20 mouse cellular contexts compared by ENCODE assay signal in genomic region chr6:98620886-98621285, GRCm38 (mm10).
A peak's percentile ranks its signal among the peaks of the same experiment; 100 is the strongest.
DNase-seq lines count a peak whose midpoint lies in the region; ATAC-seq lines count a peak whose summit lies in the region.
"Had no signal": no experiment of that assay in that cellular context is flagged by ENCODE, and none has a peak within 500 bp of the region (broad histone marks: within the 10 kb centered on the region; RNA-seq: fewer than 3 reads in every experiment).

No protein-coding gene starts in this region.

- no peak overlapping the region for H3K9ac ChIP-seq in midbrain, embryonic 11.5 days (ENCODE audit: low read length)
- no peak overlapping the region for H3K9ac ChIP-seq in midbrain, embryonic 16.5 days (ENCODE audit: low read depth, low read length)
- H3K9ac ChIP-seq: forebrain, embryonic 13.5 days; hindbrain, embryonic 12.5 days; hindbrain, embryonic 15.5 days had no signal

- intact Hi-C loops in left cerebral cortex, postnatal 14 days (cut with DNase I): no loop called here

- peak; percentile 37 for DNase-seq in midbrain, embryonic 11.5 days (ENCODE audit: low spot score, missing footprints)
- DNase-seq in lung, postnatal 14 days: peak; percentile 33
- peak; percentile 29 to 36 for DNase-seq in lung, postnatal 4 days
- DNase-seq in adrenal gland, postnatal 4 days (ENCODE audit: low spot score in 2 of 2): no peak
- no peak for DNase-seq in left cerebral cortex, postnatal 14 days (ENCODE audit: low spot score in 2 of 2)
- DNase-seq: adrenal gland, adult 8-10 months; adrenal gland, postnatal 25 days; cerebellum, adult 18-20 months; cerebellum, adult 9-10 months; cerebellum, postnatal 14 days; gastrocnemius, postnatal 14 days; heart, adult 11 months had no signal

- no peak overlapping the region for H3K4me3 ChIP-seq in midbrain, embryonic 11.5 days (ENCODE audit: low read depth, low read length)
- H3K4me3 ChIP-seq in midbrain, embryonic 16.5 days (ENCODE audit: low read depth, low read length): no peak overlapping the region
- H3K4me3 ChIP-seq: forebrain, embryonic 10.5 days; forebrain, embryonic 13.5 days; hindbrain, embryonic 12.5 days; hindbrain, embryonic 15.5 days had no signal

- no peak overlapping the region for H3K4me2 ChIP-seq in midbrain, embryonic 11.5 days
- no peak overlapping the region for H3K4me2 ChIP-seq in midbrain, embryonic 16.5 days (ENCODE audit: low read length)
- H3K4me2 ChIP-seq: forebrain, embryonic 13.5 days; heart, embryonic 11.5 days; hindbrain, embryonic 12.5 days; hindbrain, embryonic 15.5 days had no signal

- no peaks in the 10 kb centered on the region for H3K36me3 ChIP-seq in midbrain, embryonic 11.5 days (ENCODE audit: control insufficient read depth, insufficient read depth, low read length)
- no peaks in the 10 kb centered on the region for H3K36me3 ChIP-seq in midbrain, embryonic 16.5 days (ENCODE audit: control insufficient read depth, insufficient read depth, low read length)
- H3K36me3 ChIP-seq: forebrain, embryonic 10.5 days; hindbrain, embryonic 12.5 days; hindbrain, embryonic 15.5 days had no signal

- H3K27ac ChIP-seq in midbrain, embryonic 11.5 days (ENCODE audit: low read depth, low read length): no peak overlapping the region
- H3K27ac ChIP-seq in midbrain, embryonic 16.5 days (ENCODE audit: low read length): no peak overlapping the region
- H3K27ac ChIP-seq: forebrain, embryonic 10.5 days; forebrain, embryonic 13.5 days; hindbrain, embryonic 12.5 days; hindbrain, embryonic 15.5 days had no signal

- H3K9me3 ChIP-seq in midbrain, embryonic 11.5 days (ENCODE audit: control insufficient read depth, low read length): no peaks in the 10 kb centered on the region
- H3K9me3 ChIP-seq in midbrain, embryonic 16.5 days (replicated peaks; ENCODE audit: control insufficient read depth, low read length, poor library complexity, severe bottlenecking): no peaks in the 10 kb centered on the region
- H3K9me3 ChIP-seq: forebrain, embryonic 10.5 days; forebrain, embryonic 13.5 days; hindbrain, embryonic 12.5 days; hindbrain, embryonic 15.5 days had no signal

- ATAC-seq in midbrain, embryonic 11.5 days (ENCODE audit: low FRiP score): no peak
- ATAC-seq in midbrain, embryonic 16.5 days: no peak
- ATAC-seq: activated CD4-positive, CD25-positive, alpha-beta regulatory T cell, adult 4 months; forebrain, embryonic 13.5 days; forebrain, embryonic 16.5 days had no signal

- WGBS in midbrain, embryonic 11.5 days: 83% methylated on average over 3 of the region's 3 CpGs
- 82% methylated on average over 3 of the region's 3 CpGs for WGBS in midbrain, embryonic 16.5 days

- H3K4me1 ChIP-seq in midbrain, embryonic 11.5 days (ENCODE audit: control insufficient read depth, insufficient read depth, low read length): no peaks in the 10 kb centered on the region
- peaks cover 3% of the 10 kb centered on the region for H3K4me1 ChIP-seq in midbrain, embryonic 16.5 days (ENCODE audit: control insufficient read depth, insufficient read depth, low read length)
- H3K4me1 ChIP-seq: hindbrain, embryonic 12.5 days; hindbrain, embryonic 15.5 days had no signal

- H3K27me3 ChIP-seq in midbrain, embryonic 11.5 days (ENCODE audit: control insufficient read depth, insufficient read depth, low read length): no peaks in the 10 kb centered on the region
- no peaks in the 10 kb centered on the region for H3K27me3 ChIP-seq in midbrain, embryonic 16.5 days (ENCODE audit: control insufficient read depth, insufficient read depth, low read depth, low read length)
- H3K27me3 ChIP-seq: forebrain, embryonic 13.5 days; hindbrain, embryonic 12.5 days had no signal

Comparison
In these comparisons a context has a peak if more than half of its experiments do, and no peak if none do; other contexts are left out.
1. DNase-seq: peak in midbrain, embryonic 11.5 days (single experiment), lung, postnatal 14 days (single experiment) and lung, postnatal 4 days (2 of 2); none in adrenal gland, postnatal 4 days (0 of 2) and left cerebral cortex, postnatal 14 days (0 of 2).